Mouse (Mus musculus): ENCODE data around the gene Hcrt.

Gene Hcrt

DNA sequence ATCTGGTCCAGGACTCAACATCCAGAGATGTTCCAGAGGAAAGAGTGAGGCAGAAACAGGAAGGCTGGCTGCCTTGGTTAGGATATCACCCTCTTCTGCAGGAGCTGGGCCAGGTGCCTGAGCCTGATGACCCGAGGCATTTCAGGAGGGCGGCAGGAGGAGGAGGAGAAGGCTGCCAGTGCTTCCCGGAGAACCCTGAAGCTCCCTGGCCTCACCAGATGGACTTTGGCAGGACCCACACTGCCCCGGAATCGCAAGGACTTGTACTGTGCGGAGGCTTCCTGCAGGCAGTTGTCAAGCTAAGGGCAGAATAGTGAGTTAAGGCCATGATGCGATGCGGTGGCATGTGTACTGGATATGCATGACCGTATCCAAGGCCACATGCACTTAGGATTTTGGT lies 4.0 kb upstream of the Hcrt start:
- no peak for DNase-seq

DNA sequence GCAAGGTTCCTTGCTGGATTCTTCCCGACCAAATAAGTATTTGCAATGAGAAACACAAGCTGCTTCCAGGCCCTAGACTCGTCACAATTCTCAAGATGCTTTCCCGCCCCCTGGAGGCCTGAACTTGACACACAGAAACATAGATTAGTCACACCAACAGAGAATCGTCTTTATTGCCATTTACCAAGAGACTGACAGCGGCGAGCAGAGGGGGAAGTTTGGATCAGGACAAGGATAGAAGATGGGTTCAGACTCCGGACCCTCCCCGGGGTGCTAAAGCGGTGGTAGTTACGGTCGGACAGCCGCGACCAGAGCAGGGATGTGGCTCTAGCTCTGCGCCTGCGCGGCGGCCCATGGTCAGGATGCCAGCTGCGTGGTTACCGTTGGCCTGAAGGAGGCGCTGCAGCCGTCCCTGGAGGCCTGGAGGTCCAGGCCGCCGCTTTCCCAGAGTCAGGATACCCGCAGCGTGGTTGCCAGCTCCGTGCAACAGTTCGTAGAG lies 1.1 kb downstream of the Hcrt start:
- DNase-seq = peak; percentile 89 to 91

DNA sequence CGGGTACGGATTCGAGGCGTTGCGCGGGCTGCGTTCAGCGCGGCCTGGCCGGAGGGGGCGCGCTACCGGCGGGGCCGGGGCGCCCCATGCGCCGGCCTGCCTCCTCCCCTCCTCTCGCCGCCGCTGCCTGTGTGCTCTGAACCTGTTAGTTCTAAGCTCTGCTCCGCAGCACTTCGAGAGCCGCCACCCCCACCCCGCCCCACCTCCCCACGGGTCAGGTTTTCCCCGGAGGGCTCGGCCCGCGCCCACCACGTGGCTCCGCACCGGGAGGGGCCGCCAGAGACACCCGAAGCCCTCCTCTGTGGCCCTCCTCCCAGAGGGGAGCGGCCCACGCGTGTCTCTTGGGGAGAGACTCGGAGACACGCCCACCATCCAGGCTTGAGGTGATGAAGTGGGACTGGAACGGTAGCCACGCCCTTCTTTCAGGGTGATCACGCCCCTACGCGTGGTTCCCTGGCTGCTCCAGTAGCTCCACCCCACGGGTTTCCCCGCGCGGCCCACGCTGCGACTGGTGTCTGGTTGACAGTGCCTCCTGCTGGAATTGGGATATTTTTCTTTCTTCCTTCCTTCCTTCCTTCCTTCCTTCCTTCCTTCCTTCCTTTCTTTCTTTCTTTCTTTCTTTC lies 3.0 kb downstream of the Hcrt start, which contains the start of gene Kcnh4:
TSS of gene Kcnh4 (minus strand) at position 332 of the 623 bp plus-strand sequence.
- DNase-seq = peak; percentile 91 to 93

DNA sequence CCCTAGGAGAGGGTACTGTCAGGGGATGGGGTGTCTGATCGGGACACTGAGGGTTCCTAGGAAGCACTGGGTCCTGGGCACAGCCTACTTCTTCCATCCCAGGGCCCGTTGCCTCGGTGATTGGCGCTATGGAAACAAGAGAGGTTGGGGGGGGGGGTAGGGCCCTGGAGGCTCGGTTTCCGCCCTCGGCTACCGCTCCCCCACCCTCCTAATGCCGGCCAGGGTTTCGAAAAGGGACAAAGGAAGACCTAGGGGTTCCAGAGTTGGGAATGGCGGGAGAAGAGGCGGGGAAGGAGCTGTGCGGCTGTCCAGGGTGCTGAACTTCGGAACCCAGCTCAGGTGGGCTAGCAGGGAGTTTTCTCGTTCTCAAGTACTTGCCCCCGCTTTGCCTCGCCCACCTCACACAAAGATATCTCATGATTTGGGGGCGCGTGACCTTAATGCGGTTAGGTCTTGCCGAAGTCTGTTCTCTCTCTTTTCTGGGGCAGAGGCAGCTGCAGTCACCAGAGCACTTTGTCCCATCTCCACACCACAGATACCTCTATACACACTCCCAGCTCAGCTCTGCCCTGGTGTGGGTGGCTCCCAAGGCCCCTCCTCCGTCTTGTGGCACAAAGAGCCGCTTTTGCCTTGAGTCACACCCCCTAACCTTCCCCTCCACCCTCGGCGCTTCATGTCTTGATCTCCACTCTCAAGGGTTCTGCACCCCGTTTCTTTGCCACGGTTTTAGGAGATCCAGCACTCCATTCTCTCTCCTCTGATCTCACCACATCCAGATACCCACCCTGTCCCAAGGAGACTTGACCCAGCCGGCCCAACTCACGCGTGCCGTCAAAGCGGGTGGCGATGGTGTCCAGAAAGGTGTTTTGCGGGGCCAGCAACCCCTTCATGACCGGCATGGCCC lies 3.8 kb downstream of the Hcrt start:
- DNase-seq = peak; percentile 65 to 66

DNA sequence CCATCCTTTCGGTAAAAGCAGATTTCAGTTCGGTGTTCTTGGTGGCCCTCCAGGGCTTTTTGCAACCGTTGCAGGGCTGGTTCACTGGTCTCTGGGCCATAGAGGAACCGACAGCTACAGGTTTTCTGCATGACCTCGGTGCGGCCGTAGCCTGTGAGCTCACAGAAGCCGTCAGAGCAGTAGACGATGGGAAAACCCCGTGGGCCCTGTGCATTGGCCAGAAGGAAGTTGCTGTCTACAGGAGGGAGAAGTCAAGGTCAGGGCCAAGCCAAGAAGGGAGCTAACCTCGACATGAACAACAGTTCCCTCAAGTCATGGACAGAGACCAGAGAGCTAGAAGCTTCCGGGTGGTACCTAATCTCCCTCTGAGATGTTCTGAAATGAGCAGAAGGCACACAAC lies 5.2 kb downstream of the Hcrt start:
- DNase-seq = peak; percentile 50 to 60

DNA sequence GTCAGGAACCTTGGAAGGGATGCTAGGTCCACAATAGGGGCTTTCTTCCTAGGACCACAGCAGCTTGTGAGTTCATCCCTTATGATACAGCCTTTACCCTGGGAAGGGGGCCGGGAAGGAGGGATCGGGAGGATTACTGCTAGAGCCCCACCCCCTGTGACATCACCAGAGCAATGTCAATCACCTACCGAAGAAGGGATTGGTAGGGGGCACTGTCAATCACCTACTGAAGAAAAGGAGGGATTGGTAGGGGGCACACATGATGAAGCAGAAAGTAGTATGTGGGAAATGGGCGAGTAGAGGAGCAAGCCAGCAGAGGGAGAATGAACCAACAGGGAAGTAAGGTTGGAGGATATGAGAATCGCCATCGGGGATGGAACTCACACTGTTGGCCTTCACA lies 6.3 kb downstream of the Hcrt start:
- no peak for DNase-seq

DNA sequence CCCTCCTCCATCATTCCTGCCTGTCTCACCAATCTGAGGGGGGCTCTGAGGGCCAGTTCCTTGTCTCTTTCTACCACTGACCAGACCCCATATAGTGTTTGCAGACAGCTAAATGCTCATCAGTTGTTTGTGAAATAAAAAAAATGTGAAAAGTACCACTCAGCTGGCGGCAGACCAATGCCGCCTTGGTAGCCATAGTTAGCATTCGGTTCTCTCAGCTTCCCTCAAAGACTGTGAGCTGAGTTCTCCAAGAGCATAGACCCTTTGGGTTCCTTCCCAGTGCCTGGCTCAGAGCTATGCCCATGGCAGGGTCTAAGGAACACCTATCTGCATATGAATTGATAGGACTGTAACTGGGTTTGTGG lies 8.1 kb downstream of the Hcrt start:
- DNase-seq = no peak

DNA sequence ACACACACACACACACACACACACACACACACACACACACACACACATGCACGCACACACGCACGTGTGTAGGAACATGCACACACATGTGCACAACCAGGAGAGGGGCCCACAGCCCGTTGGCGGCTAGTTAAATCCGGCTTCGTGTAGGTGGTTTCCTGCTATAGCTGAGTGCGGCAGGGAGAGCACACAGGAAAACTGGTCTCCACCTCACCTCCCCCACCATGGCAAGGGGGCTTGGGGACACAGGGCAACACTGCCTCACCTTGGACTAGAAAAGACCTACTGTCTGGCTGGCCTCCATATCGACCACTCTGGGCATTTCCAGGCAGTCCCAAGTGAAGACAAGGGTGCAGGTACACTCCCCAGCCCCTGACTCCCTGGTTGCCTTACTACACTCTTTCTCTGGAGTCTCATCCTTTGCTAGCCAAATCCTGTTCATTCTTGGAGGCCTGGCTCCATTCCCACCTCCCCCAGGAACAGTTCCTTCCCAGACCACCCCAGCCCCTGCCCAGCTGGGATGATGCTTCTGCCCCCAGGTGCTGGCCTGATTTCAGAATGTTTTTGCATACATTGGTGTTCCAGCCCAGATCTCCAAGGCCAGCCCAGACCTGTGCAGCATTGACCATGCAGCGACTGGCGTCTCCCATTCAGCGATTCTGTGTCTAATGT lies 8.6 kb downstream of the Hcrt start:
- DNase-seq = no peak

DNA sequence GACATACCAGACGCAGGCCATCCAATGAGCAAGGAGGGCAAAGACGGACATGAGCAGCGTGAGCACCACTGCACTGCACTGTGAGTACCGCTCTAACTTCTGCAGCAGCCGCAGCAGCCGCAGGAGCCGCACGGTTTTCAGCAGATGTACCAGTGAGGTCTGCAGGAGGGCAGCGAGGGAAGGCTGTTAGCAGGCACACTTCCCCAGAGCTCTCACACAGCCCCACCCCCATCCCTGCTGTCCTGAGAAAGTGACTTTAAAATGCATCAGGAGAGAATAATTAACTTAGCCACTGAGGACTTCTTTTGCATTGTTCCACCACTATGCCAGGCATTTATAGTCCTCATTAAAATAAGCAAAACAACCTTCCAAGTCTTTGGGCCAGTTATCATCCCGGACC lies 10.4 kb downstream of the Hcrt start:
- no peak for DNase-seq

DNA sequence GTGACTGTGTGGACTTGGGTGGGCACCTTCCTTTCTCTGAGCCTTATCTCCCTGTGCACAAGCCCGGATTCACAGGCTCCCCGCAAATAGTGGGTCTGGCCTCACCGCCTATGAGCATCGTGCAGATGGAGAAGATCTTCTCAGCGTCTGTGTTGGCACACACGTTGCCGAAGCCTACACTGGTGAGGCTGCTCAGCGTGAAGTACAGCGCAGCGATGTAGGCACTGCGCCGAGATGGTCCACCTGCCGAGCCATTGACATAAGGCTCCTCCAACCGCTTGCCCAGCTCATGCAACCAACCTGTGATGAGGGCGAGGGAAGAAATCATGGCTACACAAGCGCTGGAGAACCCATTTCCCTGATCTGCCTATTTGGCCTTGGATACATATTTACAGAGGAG lies 12.6 kb downstream of the Hcrt start:
- DNase-seq = no peak

DNA sequence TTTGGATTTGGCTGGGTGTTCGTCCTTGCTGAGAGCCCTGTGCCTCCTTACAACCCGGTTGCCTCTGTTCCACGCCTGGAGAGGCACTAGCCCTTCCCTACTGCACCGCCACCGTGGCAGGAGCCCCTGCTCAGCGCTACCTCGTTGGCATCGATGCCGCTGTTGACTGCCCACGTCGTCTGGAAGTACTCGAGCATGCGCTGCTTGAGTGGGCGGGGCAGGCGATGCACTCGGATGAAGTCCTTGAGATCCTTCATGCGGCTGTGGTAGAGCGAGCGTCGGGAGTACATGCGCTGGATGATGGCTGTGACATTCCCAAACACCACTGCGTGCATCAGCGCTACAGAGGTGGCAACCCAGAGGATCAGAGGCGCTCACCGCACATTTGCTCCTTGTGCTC lies 13.3 kb downstream of the Hcrt start:
- DNase-seq = no peak

DNA sequence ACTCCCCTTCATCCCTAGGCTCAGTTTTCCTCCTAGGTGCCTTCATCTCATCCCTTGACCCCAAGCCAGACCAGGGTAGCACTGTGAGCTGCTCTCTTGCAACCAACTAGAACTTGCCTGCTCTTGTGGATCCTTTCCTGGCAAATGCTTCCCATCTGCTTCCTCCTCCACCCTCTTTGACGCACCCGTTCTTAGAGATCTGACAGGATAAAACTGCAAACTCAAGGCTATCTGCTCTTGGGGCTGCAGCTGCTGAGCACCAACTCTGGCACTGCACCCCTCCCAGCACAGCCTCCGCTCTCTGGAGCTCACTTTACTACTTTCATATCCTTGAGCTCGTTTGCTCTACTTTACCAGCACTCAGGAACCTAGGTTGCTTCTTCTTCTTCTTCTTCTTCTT lies 14.1 kb downstream of the Hcrt start:
- no peak for DNase-seq

DNA sequence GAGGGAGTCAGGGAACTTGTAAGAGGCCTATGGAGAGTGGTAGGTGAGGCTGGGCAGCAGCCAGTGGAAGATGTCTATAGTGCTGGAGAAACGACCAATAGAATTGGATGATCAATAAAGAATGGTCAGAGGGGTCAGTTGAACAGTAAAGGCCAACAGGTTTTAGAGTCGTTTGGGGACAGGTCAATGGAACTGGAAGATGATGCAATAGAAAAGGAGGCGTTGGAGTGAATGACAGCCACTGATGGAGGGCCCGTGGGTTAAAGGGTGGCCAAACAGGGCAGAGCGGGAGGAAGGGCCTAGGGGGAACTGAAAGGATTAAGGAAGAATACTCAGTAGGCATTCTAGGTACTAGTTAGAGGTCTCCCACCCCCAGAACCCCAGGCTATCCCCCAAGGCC lies 15.6 kb downstream of the Hcrt start:
- no peak for DNase-seq

DNA sequence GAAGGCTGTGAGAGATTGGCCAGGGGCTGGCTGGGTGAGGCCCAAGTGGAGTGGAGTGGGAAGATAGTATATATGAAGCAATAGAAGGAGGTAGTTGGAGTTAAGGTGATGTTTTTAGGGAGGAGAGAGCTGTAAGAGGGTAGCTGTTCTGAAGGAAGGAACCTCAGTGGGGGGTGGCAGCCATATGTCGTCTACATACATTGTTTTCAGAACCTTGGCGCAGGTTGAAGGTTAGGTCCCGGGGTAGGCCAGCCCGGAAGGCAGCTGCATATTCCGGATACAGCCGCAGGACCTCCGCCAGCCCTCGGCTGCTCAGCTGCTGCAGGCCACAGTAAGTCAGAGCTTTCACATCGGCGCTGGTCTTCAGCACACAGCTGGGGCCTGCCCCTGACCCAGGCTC lies 16.2 kb downstream of the Hcrt start:
- no peak for DNase-seq

DNA sequence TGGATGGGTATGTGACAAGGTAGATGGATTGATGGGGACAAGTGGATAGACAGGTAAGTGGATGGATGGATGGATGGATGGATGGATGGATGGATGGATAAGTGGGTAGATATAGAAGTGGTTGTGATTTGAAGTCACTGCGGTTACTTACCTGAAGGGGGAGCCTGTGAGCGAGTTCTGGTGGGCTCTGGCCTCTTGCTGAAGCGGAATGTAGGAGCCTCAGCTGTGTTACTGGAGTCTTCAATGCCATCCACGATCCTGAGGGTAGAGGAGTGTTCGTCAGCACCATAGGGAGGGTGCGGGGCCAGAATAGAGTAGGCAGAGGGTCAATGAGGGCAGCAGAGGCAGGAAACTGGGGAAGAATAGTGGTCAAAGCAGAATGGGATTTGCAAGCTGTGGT lies 17.6 kb downstream of the Hcrt start:
- DNase-seq = peak; percentile 76 to 78

DNA sequence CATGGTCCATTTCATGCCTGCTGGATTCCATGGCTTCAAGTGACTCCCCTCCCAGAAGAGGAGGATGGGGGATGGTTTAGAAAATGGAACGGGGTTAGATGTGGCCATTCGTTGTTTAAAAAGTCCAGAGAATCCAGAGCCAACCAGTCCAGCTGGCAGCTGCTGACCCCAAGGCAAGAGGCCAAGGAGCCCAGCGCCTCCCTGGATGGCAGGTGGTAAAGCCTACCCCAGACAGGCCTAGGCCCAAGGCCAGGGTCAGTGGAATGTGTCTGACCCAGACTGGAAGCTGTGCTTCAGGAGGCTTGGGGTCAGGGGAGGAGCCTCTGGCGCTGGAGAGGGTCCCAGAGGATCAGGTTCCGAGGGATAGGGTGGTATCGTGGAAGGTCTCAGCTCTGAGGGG lies 21.4 kb downstream of the Hcrt start:
- DNase-seq = no peak

DNA sequence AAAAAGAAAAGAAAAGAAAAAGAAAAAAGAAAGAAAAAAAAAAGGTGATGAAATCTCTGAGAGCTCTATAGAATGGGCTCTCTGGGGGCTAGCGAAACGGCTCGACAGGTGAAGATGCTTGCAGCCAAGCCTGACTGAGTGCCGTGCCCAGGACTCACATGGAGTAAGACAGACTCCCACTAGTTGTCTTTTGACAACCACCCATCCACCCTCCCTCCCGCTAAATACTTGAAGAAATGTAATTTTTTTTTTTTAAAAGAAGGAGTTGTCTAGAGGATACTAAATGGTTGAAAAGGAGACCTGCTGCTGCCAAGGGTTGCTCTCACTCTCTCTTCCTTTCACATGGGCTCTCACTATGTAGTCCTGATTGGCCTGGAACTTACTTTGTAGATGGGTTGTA lies 24.0 kb downstream of the Hcrt start:
- DNase-seq = no peak

DNA sequence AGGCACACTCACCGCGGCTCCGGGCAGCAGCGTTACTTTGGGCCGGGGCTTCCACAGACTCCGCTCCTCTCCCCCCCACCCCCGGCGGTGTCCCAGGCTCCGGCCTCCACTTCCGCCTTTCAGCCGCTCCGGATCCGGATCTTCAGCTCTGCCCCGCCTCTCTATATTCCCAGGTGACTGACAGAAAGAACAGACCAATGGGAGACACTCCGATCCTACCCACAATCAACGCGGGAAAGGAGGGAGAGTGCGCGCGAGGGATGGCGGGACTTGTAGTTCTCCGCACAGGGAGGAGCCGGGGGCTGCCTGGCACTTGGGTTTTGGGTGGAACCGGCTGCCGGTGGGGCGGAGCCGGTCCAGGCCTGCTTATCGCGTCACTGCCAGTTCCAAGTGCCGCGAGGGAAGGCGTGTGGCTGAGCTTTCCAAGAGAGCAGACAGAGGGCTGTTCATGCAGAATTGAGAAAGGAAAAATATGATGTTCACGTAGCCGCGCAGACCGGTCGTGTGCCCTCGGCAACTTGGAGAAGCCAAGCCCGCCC lies 24.6 kb downstream of the Hcrt start, which contains the start of gene Rab5c:
TSS of gene Rab5c (minus strand) at position 150 of the 539 bp plus-strand sequence.
- peak; percentile 96 to 98 for DNase-seq

DNA sequence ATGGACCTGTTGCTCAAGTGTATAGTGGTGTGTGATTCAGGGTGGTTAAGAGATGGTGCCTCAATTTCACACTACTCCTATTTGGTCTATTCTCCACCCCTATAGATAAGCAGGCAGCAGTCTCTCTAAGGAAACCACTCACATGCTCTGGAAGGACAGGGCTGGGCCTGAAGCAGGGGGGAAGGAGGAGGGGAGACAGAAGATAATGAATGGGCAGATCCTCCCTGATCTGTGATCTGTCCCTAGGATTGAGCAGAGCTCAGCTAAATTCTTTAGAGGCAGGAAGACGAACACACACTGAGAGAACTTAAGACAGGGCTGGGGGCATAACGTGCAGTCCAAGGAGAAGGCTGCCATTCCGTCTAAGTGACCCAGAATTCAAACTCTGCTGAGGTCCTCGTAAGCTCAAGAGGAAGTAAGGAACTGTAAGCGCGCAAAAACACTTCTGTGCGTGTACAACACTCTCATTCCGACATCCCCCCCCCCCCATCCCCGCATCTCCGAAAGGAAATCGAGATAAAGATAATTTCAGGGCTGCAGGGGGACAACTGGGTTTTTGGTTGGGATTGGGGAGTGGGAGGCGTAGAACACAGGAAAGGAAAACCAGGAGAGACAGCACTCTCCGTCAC lies 25.5 kb downstream of the Hcrt start:
- DNase-seq = no peak

DNA sequence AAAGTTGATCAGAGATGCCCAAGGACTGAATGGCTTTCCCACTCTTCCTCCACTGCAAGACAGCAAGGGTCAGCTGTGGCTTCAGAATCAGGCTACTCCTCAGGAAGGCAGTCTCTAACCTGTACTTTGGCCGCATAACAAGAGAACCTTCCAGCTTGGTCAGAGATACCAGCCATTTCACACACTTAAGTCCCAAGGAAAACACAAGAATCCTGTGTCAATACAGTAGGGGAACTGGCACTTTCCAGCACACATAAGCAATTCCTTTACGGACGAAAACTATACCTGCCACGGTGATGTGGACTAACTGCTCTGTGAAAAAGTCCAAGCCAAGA lies 26.0 kb downstream of the Hcrt start:
- no peak for DNase-seq

DNA sequence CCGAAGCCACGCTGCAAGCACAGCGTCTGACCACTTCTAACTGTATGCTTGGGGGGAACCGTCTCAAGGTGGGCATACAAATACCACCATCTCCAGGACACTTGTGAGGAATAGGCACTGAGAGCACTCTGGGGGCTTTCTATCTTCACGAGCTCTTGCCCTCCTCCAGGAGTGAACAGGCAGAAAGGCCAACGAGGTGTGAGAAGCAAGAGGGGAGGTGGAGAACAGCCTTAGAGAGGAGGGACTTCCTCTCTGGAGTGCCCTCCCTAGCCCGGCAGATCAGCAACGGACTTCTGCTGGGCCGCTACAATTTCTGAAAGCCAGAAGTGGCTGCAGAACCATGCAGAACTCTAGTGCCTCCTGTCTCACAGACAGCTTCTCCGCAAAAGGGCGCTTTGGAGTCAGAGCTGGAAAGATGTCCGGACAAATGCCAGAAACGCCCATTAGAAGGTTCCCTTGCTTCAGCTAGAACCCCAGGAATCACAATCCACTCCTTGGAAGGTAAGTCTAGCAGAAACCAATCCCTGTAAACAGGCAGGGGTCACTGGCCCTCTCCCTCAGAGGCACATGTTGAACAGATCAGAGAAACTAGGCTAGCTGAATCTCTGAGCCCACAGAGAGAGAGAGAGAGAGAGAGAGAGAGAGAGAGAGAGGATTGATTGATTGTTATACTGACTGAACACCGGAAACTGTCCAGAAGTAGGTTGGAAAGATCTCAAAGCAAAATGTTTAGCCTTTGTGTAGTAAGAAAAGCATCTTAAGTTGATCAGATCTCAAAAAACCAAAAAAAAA lies 26.6 kb downstream of the Hcrt start:
- DNase-seq = no peak
